Mouse (Mus musculus) neural tube, embryonic 13.5 days (tissue): ENCODE results near the gene Hs2st1. TPM values are rescaled to one million over a fixed set of nuclear protein-coding genes. Genes with fewer than 3 reads are reported as not detected.

Source experiments
- ATAC-seq: fragments of 200-750 bp; cut with Nextera tagmentation; 2 replicates; pipeline ENCODE4 v1.8.0; 2017; ENCODE audit warnings: low read depth, mild to moderate bottlenecking, moderate TSS enrichment, moderate library complexity
- H3K27ac ChIP-seq: fragments of 300-500 bp; sonication (generic); replicated peaks from 2 replicates; pipeline ENCODE4 v1.5.1; 2015; ENCODE audit warnings: moderate library complexity, mild to moderate bottlenecking, inconsistent platforms
- H3K27me3 ChIP-seq: fragments of 300-500 bp; sonication (generic); 2 replicates; pipeline ENCODE4 v1.6.1; 2015; ENCODE audit warnings: mild to moderate bottlenecking, inconsistent platforms
- H3K36me3 ChIP-seq: fragments of 300-500 bp; sonication (generic); 2 replicates; pipeline ENCODE4 v1.6.1; 2015; ENCODE audit warnings: mild to moderate bottlenecking, inconsistent platforms
- H3K4me1 ChIP-seq: fragments of 300-500 bp; sonication (generic); replicated peaks from 2 replicates; pipeline ENCODE4 v1.6.1; 2015; ENCODE audit warnings: inconsistent platforms
- H3K4me2 ChIP-seq: fragments of 300-500 bp; sonication (generic); 2 replicates; pipeline ENCODE4 v1.6.1; 2015; ENCODE audit warnings: inconsistent platforms, mild to moderate bottlenecking, moderate library complexity
- H3K4me3 ChIP-seq: fragments of 300-500 bp; sonication (generic); 2 replicates; pipeline ENCODE4 v1.5.1; 2015; ENCODE audit warnings: mild to moderate bottlenecking, inconsistent platforms
- H3K9ac ChIP-seq: fragments of 300-500 bp; sonication (generic); 2 replicates; pipeline ENCODE4 v1.6.1; 2015; ENCODE audit warnings: moderate library complexity, mild to moderate bottlenecking, inconsistent platforms
- H3K9me3 ChIP-seq: fragments of 300-500 bp; sonication (generic); 2 replicates; pipeline ENCODE4 v1.6.1; 2016; ENCODE audit warnings: inconsistent platforms
- WGBS: fragments of 180-500 bp; shearing (Covaris S2); methylation state at CpG from one replicate; pipeline ENCODE4 v1.1.7; 2015; 5-methylcytosine and 5-hydroxymethylcytosine counted together
- polyA plus RNA-seq: library from polyadenylated mRNA; unstranded; fragments of >200 nt; fragmentation: Nextera tagmentation; extraction: Ambion mirVana; gene quantifications from 2 replicates; pipeline ENCODE4 v1.2.1, GENCODE M21; 2015

The Hs2st1 gene
- polyA plus RNA-seq, 1 experiment from 2014 or later = 15.6 TPM

DNA sequence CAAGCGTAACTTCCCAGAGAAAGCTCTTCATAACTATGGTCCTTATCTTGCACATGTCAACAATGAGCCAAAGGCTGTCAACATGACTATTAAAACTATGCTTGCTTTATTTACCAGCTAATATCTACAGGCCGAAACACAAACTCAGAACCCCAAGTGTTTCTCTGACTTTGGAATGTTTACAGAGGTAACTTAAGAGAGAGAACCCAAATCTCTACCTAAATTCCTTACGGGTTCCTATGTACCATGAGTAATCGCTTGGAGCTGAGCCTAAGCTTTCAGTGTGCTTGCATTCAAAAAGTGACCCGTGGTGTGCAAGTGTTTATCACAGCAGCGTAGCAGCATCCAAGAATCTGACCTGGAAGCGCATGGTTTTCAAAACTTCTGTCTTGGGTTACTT lies 4.8 kb downstream of the Hs2st1 start:
- no peak for ATAC-seq

DNA sequence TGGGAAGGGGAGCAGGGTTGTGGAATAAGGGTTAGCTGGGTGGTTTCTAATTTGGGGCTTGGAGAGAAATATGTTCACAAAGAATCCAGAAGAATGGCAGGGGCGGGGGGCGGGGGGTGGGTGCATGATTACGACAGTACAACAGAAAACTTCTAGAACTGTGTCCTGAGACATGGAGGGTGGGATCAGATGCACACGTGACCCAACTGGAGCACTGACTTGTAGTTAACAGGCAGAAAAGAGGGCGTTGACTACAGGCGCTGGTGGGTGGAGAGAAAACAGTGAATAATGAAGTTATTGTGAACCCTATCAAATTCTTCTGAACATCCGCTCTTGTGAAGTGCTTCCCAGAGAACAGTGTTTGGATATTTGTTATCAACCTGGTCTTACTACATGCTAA lies 6.1 kb downstream of the Hs2st1 start:
- WGBS = 89% methylated on average over 7 of the region's 7 CpGs
- no peak overlapping the region for H3K4me3 ChIP-seq
- H3K27me3 ChIP-seq = no peaks in the 10 kb centered on the region
- no peaks in the 10 kb centered on the region for H3K9me3 ChIP-seq
- H3K9ac ChIP-seq = no peak overlapping the region
- no peak overlapping the region for H3K27ac ChIP-seq
- H3K4me2 ChIP-seq = no peak overlapping the region
- ATAC-seq = no peak
- H3K36me3 ChIP-seq = no peaks in the 10 kb centered on the region
- H3K4me1 ChIP-seq = peaks cover 26% of the 10 kb centered on the region

More for the DNA sequence above, 4.8 kb downstream of the Hs2st1 start:
- peaks cover 22% of the 10 kb centered on the region for H3K4me1 ChIP-seq
- no peak overlapping the region for H3K9ac ChIP-seq
- WGBS = 96% methylated on average over 7 of the region's 7 CpGs
- H3K4me2 ChIP-seq = no peak overlapping the region
- H3K27ac ChIP-seq = no peak overlapping the region
- no peaks in the 10 kb centered on the region for H3K9me3 ChIP-seq
- H3K36me3 ChIP-seq = no peaks in the 10 kb centered on the region
- H3K4me3 ChIP-seq = no peak overlapping the region
- H3K27me3 ChIP-seq = no peaks in the 10 kb centered on the region

DNA sequence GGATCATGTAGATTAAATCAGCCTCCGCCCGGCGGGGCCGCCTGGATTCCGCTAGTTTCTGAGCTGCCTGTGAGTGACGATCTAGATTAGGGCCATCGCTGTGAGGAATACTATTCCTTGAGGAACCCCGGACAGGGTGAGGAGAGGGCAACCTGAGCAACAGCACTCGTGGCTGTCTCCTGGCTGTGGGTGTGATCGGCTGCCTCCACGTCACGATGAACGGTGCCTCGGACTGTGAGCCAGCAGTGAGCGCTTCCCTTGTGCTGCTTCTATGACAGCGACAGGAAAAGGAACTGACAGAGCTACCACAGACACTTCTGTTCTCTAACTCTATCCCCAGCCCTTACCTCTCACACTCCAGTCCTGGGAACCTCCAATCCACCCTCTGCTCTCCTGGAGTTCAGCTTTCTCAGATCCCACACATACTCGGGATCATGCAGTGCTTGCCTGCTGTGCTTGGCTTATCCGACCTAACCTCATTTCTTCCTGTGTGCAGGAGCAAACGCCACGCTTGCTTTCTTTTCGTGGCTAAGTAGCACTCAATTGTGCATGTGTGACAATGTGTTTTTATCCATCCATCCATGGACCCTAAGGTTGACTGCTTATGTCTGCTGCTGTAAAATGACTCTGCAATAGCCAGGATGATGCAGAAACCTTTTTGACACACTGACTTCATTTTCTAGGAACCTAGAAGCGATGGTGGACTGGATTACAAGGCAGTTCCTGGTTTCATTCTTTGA lies 8.3 kb downstream of the Hs2st1 start:
- H3K36me3 ChIP-seq = no peaks in the 10 kb centered on the region
- H3K4me2 ChIP-seq = no peak overlapping the region
- ATAC-seq = no peak
- H3K9me3 ChIP-seq = no peaks in the 10 kb centered on the region
- H3K27ac ChIP-seq = no peak overlapping the region
- peaks cover 28% of the 10 kb centered on the region for H3K4me1 ChIP-seq
- H3K9ac ChIP-seq = no peak overlapping the region
- 72% methylated on average over 22 of the region's 22 CpGs for WGBS
- H3K4me3 ChIP-seq = no peak overlapping the region
- no peaks in the 10 kb centered on the region for H3K27me3 ChIP-seq

DNA sequence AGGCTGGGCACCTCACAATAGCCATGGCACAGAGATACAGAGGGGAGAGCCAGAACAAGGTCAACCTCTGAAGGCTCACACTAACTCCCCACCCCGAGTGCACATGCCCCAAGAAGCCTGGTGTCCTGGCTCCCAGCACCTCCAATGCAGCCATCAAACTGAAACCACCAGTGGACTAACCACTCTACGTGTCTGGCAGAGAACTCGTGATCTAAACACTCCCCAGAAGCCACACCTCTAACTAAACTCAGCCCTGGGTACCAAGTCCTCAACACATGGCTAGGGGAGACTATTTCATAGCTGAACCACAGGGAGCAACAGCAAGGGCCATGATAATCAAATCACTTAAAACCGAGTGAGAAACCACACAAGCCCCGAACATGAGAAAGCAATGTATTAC lies 11.7 kb downstream of the Hs2st1 start:
- Histone ChIP-seq H3K9ac (no peak overlapping the region), H3K4me3 (no peak overlapping the region), H3K4me1 (peaks cover 47% of the 10 kb centered on the region), H3K27me3 (no peaks in the 10 kb centered on the region), H3K9me3 (no peaks in the 10 kb centered on the region), H3K4me2 (no peak overlapping the region), H3K27ac (no peak overlapping the region), H3K36me3 (no peaks in the 10 kb centered on the region)
- ATAC-seq = no peak
- 49% methylated on average over 5 of the region's 5 CpGs for WGBS

- H3K4me3 ChIP-seq = peak overlapping the region; percentile 11
- WGBS = 5% methylated on average over 16 of the region's 16 CpGs
- H3K4me1 ChIP-seq = peaks cover 50% of the 10 kb centered on the region
- peak overlapping the region; percentile 61 for H3K9ac ChIP-seq
- no peaks in the 10 kb centered on the region for H3K36me3 ChIP-seq
- peak overlapping the region; percentile 50 for H3K4me2 ChIP-seq
- ATAC-seq = no peak
- no peak overlapping the region for H3K27ac ChIP-seq
- no peaks in the 10 kb centered on the region for H3K9me3 ChIP-seq
- no peaks in the 10 kb centered on the region for H3K27me3 ChIP-seq
These were observed 13.2 kb downstream of the Hs2st1 start for GRCm38 (mm10) chr3:144556625-144557324.

DNA sequence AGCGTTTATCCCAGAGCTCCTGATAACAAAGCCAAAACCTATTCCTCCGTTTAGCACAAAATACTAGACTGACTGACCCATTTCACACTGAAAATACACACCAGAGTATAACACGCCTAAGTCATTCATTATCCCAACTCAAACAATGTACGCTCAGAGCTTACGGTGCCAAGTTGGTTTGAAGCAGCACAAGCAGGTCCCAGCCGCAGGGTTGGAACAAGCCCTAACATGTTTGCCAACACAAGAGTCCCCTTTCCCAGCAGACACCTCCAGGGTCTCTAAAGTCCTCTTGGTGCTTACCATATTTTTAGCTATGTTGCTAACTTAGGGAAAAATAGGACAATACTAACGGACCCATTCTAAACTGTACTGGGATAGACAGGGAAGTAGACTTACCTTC lies 14.8 kb downstream of the Hs2st1 start:
- Histone ChIP-seq H3K9ac (no peak overlapping the region), H3K27ac (no peak overlapping the region), H3K4me3 (no peak overlapping the region), H3K4me2 (no peak overlapping the region), H3K27me3 (no peaks in the 10 kb centered on the region), H3K9me3 (no peaks in the 10 kb centered on the region), H3K36me3 (no peaks in the 10 kb centered on the region), H3K4me1 (peaks cover 62% of the 10 kb centered on the region)
- 78% methylated on average over 7 of the region's 7 CpGs for WGBS
- ATAC-seq = no peak

- Histone ChIP-seq H3K4me3 (no peak overlapping the region), H3K9me3 (no peaks in the 10 kb centered on the region), H3K4me1 (peaks cover 60% of the 10 kb centered on the region), H3K9ac (no peak overlapping the region), H3K27ac (no peak overlapping the region), H3K27me3 (no peaks in the 10 kb centered on the region), H3K4me2 (no peak overlapping the region), H3K36me3 (no peaks in the 10 kb centered on the region)
- ATAC-seq = no peak
- 59% methylated on average over 9 of the region's 9 CpGs for WGBS
These were observed 15.5 kb downstream of the Hs2st1 start for GRCm38 (mm10) chr3:144554503-144554902.

- H3K36me3 ChIP-seq = no peaks in the 10 kb centered on the region
- 20% methylated on average over 7 of the region's 7 CpGs for WGBS
- no peak for ATAC-seq
These were observed 16.0 kb downstream of the Hs2st1 start for GRCm38 (mm10) chr3:144553942-144554341.

GRCm38 (mm10) chr3:144551416-144551815 lies 18.6 kb downstream of the Hs2st1 start:
- no peak overlapping the region for H3K4me2 ChIP-seq
- WGBS = 71% methylated on average over 4 of the region's 4 CpGs

More at GRCm38 (mm10) chr3:144553942-144554341, 16.0 kb downstream of the Hs2st1 start:
- Histone ChIP-seq H3K4me2 (no peak overlapping the region), H3K4me1 (peaks cover 57% of the 10 kb centered on the region), H3K9ac (no peak overlapping the region), H3K27me3 (no peaks in the 10 kb centered on the region), H3K4me3 (no peak overlapping the region), H3K27ac (no peak overlapping the region), H3K9me3 (no peaks in the 10 kb centered on the region)

GRCm38 (mm10) chr3:144550659-144551058 lies 19.3 kb downstream of the Hs2st1 start:
- Histone ChIP-seq H3K9ac (no peak overlapping the region), H3K4me3 (no peak overlapping the region), H3K4me2 (no peak overlapping the region), H3K4me1 (peaks cover 39% of the 10 kb centered on the region), H3K27ac (no peak overlapping the region), H3K36me3 (no peaks in the 10 kb centered on the region), H3K9me3 (no peaks in the 10 kb centered on the region), H3K27me3 (no peaks in the 10 kb centered on the region)
- no peak for ATAC-seq
- WGBS = 85% methylated on average over 5 of the region's 5 CpGs

More at GRCm38 (mm10) chr3:144551416-144551815, 18.6 kb downstream of the Hs2st1 start:
- no peaks in the 10 kb centered on the region for H3K9me3 ChIP-seq
- peaks cover 39% of the 10 kb centered on the region for H3K4me1 ChIP-seq
- no peaks in the 10 kb centered on the region for H3K27me3 ChIP-seq
- no peaks in the 10 kb centered on the region for H3K36me3 ChIP-seq
- no peak overlapping the region for H3K27ac ChIP-seq
- H3K4me3 ChIP-seq = no peak overlapping the region
- H3K9ac ChIP-seq = no peak overlapping the region
- ATAC-seq = no peak

DNA sequence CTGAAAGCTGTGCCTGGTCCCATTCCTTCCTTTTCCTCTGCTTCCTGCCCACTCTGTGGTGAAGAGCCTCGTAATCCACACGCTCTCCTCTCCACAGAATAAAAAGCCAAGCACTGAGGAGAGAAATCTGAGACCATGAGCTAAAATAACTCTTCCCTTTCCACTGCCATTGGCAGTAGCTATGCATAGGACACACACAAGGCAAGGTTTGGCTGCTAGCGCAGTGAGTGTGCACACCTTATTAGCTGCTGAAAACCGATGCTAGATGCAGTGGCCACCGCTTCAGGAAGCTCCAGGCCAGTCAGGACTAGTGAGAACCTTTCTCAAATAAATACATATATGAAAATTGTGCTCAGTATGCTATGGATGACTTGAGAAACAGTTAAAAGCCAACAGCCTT lies 19.9 kb downstream of the Hs2st1 start:
- no peak overlapping the region for H3K4me3 ChIP-seq
- peaks cover 45% of the 10 kb centered on the region for H3K4me1 ChIP-seq
- no peak overlapping the region for H3K4me2 ChIP-seq
- no peak for ATAC-seq
- H3K27me3 ChIP-seq = no peaks in the 10 kb centered on the region
- no peaks in the 10 kb centered on the region for H3K9me3 ChIP-seq
- no peak overlapping the region for H3K9ac ChIP-seq
- no peak overlapping the region for H3K27ac ChIP-seq
- H3K36me3 ChIP-seq = no peaks in the 10 kb centered on the region
- 92% methylated on average over 5 of the region's 5 CpGs for WGBS

- Histone ChIP-seq H3K27ac (no peak overlapping the region), H3K9me3 (no peaks in the 10 kb centered on the region), H3K4me2 (no peak overlapping the region), H3K36me3 (no peaks in the 10 kb centered on the region), H3K9ac (no peak overlapping the region), H3K4me1 (peaks cover 35% of the 10 kb centered on the region), H3K4me3 (no peak overlapping the region), H3K27me3 (no peaks in the 10 kb centered on the region)
- no peak for ATAC-seq
- WGBS = 90% methylated on average over 7 of the region's 7 CpGs
These were observed 21.7 kb downstream of the Hs2st1 start for GRCm38 (mm10) chr3:144548186-144548845.
